Mouse (Mus musculus): ENCODE measurements around the gene 1700010I14Rik. TPM values are rescaled to one million over a fixed set of nuclear protein-coding genes. Genes with fewer than 3 reads are reported as not detected.

The 1700010I14Rik gene
- polyA plus RNA-seq, 1 experiment from 2014 or later = 2.7 TPM

- Histone ChIP-seq H3K4me3 (ENCODE audit: low read depth, low read length) (no peak overlapping the region), H3K36me3 (ENCODE audit: control insufficient read depth, insufficient read depth, low read length) (no peaks in the 10 kb centered on the region), H3K9me3 (ENCODE audit: control insufficient read depth, low read length) (no peaks in the 10 kb centered on the region), H3K27ac (ENCODE audit: low read depth, low read length) (no peak overlapping the region), H3K4me1 (replicated peaks; ENCODE audit: control insufficient read depth, insufficient read depth, low read length) (no peaks in the 10 kb centered on the region; the same call in 1 of the 2 replicates), H3K4me2 (replicated peaks; ENCODE audit: low read depth, low read length) (no peak overlapping the region), H3K9ac (ENCODE audit: low read depth, low read length) (no peak overlapping the region), H3K27me3 (ENCODE audit: control insufficient read depth, insufficient read depth, low read length) (no peaks in the 10 kb centered on the region)
- ATAC-seq (ENCODE audit: low FRiP score) (no peak), DNase-seq (ENCODE audit: low spot score) (no peak)
- 82% methylated on average over 5 of the region's 5 CpGs for WGBS
Observed at GRCm38 (mm10) chr17:8987369-8987768, 764 bp upstream of the 1700010I14Rik start.

- Histone ChIP-seq H3K27ac (ENCODE audit: low read depth, low read length) (no peak overlapping the region), H3K4me2 (replicated peaks; ENCODE audit: low read depth, low read length) (no peak overlapping the region), H3K9me3 (ENCODE audit: control insufficient read depth, low read length) (no peaks in the 10 kb centered on the region), H3K4me1 (replicated peaks; ENCODE audit: control insufficient read depth, insufficient read depth, low read length) (no peaks in the 10 kb centered on the region; the same call in 1 of the 2 replicates), H3K9ac (ENCODE audit: low read depth, low read length) (no peak overlapping the region), H3K4me3 (ENCODE audit: low read depth, low read length) (no peak overlapping the region), H3K27me3 (ENCODE audit: control insufficient read depth, insufficient read depth, low read length) (no peaks in the 10 kb centered on the region), H3K36me3 (ENCODE audit: control insufficient read depth, insufficient read depth, low read length) (no peaks in the 10 kb centered on the region)
- WGBS = 30% methylated on average over 8 of the region's 8 CpGs
- peak; percentile 67 for DNase-seq (ENCODE audit: low spot score)
- no peak for ATAC-seq (ENCODE audit: low FRiP score)
Observed at GRCm38 (mm10) chr17:8991160-8991559, 3.0 kb downstream of the 1700010I14Rik start.

- DNase-seq (ENCODE audit: low spot score) = no peak
- H3K4me2 ChIP-seq (replicated peaks; ENCODE audit: low read depth, low read length) = no peak overlapping the region
- no peaks in the 10 kb centered on the region for H3K36me3 ChIP-seq (ENCODE audit: control insufficient read depth, insufficient read depth, low read length)
- no peak overlapping the region for H3K9ac ChIP-seq (ENCODE audit: low read depth, low read length)
- no peak overlapping the region for H3K27ac ChIP-seq (ENCODE audit: low read depth, low read length)
- 70% methylated on average over 1 of the region's 1 CpGs for WGBS
- H3K9me3 ChIP-seq (ENCODE audit: control insufficient read depth, low read length) = no peaks in the 10 kb centered on the region
- no peaks in the 10 kb centered on the region for H3K27me3 ChIP-seq (ENCODE audit: control insufficient read depth, insufficient read depth, low read length)
- ATAC-seq (ENCODE audit: low FRiP score) = no peak
- no peaks in the 10 kb centered on the region for H3K4me1 ChIP-seq (replicated peaks; ENCODE audit: control insufficient read depth, insufficient read depth, low read length)
- H3K4me3 ChIP-seq (ENCODE audit: low read depth, low read length) = no peak overlapping the region
Observed at GRCm38 (mm10) chr17:8995344-8995743, 7.2 kb downstream of the 1700010I14Rik start.

- Histone ChIP-seq H3K36me3 (ENCODE audit: control insufficient read depth, insufficient read depth, low read length) (no peaks in the 10 kb centered on the region), H3K4me2 (replicated peaks; ENCODE audit: low read depth, low read length) (no peak overlapping the region), H3K27me3 (ENCODE audit: control insufficient read depth, insufficient read depth, low read length) (no peaks in the 10 kb centered on the region), H3K27ac (ENCODE audit: low read depth, low read length) (no peak overlapping the region), H3K4me3 (ENCODE audit: low read depth, low read length) (no peak overlapping the region), H3K9me3 (ENCODE audit: control insufficient read depth, low read length) (no peaks in the 10 kb centered on the region), H3K4me1 (replicated peaks; ENCODE audit: control insufficient read depth, insufficient read depth, low read length) (no peaks in the 10 kb centered on the region), H3K9ac (ENCODE audit: low read depth, low read length) (no peak overlapping the region)
- ATAC-seq (ENCODE audit: low FRiP score) (no peak), DNase-seq (ENCODE audit: low spot score) (no peak)
- WGBS = 76% methylated on average over 4 of the region's 4 CpGs
Observed at GRCm38 (mm10) chr17:9002438-9002837, 14.3 kb downstream of the 1700010I14Rik start.

GRCm38 (mm10) chr17:9004516-9004915 is 16.4 kb downstream of the 1700010I14Rik start:
- Histone ChIP-seq H3K9ac (ENCODE audit: low read depth, low read length) (no peak overlapping the region), H3K4me2 (replicated peaks; ENCODE audit: low read depth, low read length) (no peak overlapping the region), H3K4me1 (replicated peaks; ENCODE audit: control insufficient read depth, insufficient read depth, low read length) (no peaks in the 10 kb centered on the region), H3K4me3 (ENCODE audit: low read depth, low read length) (no peak overlapping the region), H3K27me3 (ENCODE audit: control insufficient read depth, insufficient read depth, low read length) (no peaks in the 10 kb centered on the region), H3K36me3 (ENCODE audit: control insufficient read depth, insufficient read depth, low read length) (no peaks in the 10 kb centered on the region), H3K9me3 (ENCODE audit: control insufficient read depth, low read length) (no peaks in the 10 kb centered on the region), H3K27ac (ENCODE audit: low read depth, low read length) (no peak overlapping the region)
- 89% methylated on average over 4 of the region's 4 CpGs for WGBS
- ATAC-seq (ENCODE audit: low FRiP score) = no peak
- no peak for DNase-seq (ENCODE audit: low spot score)

GRCm38 (mm10) chr17:9023198-9023942 is 35.2 kb downstream of the 1700010I14Rik start:
- Histone ChIP-seq H3K4me3 (ENCODE audit: low read depth, low read length) (no peak overlapping the region), H3K36me3 (ENCODE audit: control insufficient read depth, insufficient read depth, low read length) (no peaks in the 10 kb centered on the region), H3K9ac (ENCODE audit: low read depth, low read length) (no peak overlapping the region), H3K27me3 (ENCODE audit: control insufficient read depth, insufficient read depth, low read length) (no peaks in the 10 kb centered on the region), H3K4me1 (replicated peaks; ENCODE audit: control insufficient read depth, insufficient read depth, low read length) (no peaks in the 10 kb centered on the region), H3K9me3 (ENCODE audit: control insufficient read depth, low read length) (no peaks in the 10 kb centered on the region), H3K27ac (ENCODE audit: low read depth, low read length) (no peak overlapping the region), H3K4me2 (replicated peaks; ENCODE audit: low read depth, low read length) (no peak overlapping the region)
- DNase-seq (ENCODE audit: low spot score) (peak; percentile 34), ATAC-seq (ENCODE audit: low FRiP score) (no peak)
- 38% methylated on average over 14 of the region's 14 CpGs for WGBS

GRCm38 (mm10) chr17:9030181-9030580 is 42.0 kb downstream of the 1700010I14Rik start:
- no peak overlapping the region for H3K9ac ChIP-seq (ENCODE audit: low read depth, low read length)
- no peaks in the 10 kb centered on the region for H3K36me3 ChIP-seq (ENCODE audit: control insufficient read depth, insufficient read depth, low read length)
- no peaks in the 10 kb centered on the region for H3K4me1 ChIP-seq (replicated peaks; ENCODE audit: control insufficient read depth, insufficient read depth, low read length)
- no peak for DNase-seq (ENCODE audit: low spot score)
- H3K27ac ChIP-seq (ENCODE audit: low read depth, low read length) = no peak overlapping the region
- ATAC-seq (ENCODE audit: low FRiP score) = no peak
- no peaks in the 10 kb centered on the region for H3K9me3 ChIP-seq (ENCODE audit: control insufficient read depth, low read length)
- 73% methylated on average over 5 of the region's 5 CpGs for WGBS
- H3K4me2 ChIP-seq (replicated peaks; ENCODE audit: low read depth, low read length) = no peak overlapping the region
- no peak overlapping the region for H3K4me3 ChIP-seq (ENCODE audit: low read depth, low read length)
- H3K27me3 ChIP-seq (ENCODE audit: control insufficient read depth, insufficient read depth, low read length) = no peaks in the 10 kb centered on the region

GRCm38 (mm10) chr17:9031241-9032141 is 43.4 kb downstream of the 1700010I14Rik start:
- no peaks in the 10 kb centered on the region for H3K36me3 ChIP-seq (ENCODE audit: control insufficient read depth, insufficient read depth, low read length)
- H3K9ac ChIP-seq (ENCODE audit: low read depth, low read length) = no peak overlapping the region; the same call in 1 of the 2 replicates
- no peak for ATAC-seq (ENCODE audit: low FRiP score)
- H3K4me1 ChIP-seq (replicated peaks; ENCODE audit: control insufficient read depth, insufficient read depth, low read length) = no peaks in the 10 kb centered on the region; the same call in 1 of the 2 replicates
- 18% methylated on average over 24 of the region's 24 CpGs for whole genome bisulfite sequencing
- H3K4me3 ChIP-seq (ENCODE audit: low read depth, low read length) = no peak overlapping the region
- no peak overlapping the region for H3K27ac ChIP-seq (ENCODE audit: low read depth, low read length)
- peak; percentile 90 for DNase-seq (ENCODE audit: low spot score)
- no peaks in the 10 kb centered on the region for H3K9me3 ChIP-seq (ENCODE audit: control insufficient read depth, low read length)
- no peaks in the 10 kb centered on the region for H3K27me3 ChIP-seq (ENCODE audit: control insufficient read depth, insufficient read depth, low read length)
- H3K4me2 ChIP-seq (replicated peaks; ENCODE audit: low read depth, low read length) = peak overlapping the region; percentile 18; the same call in 1 of the 2 replicates

Measured in hindbrain, embryonic 11.5 days (tissue).